Mouse (Mus musculus) intestine, embryonic 16.5 days (tissue): ENCODE measurements around the gene 4930523C07Rik. TPM values are rescaled to one million over a fixed set of nuclear protein-coding genes. Genes with fewer than 3 reads are reported as not detected.

ENCODE experiments used
- ATAC-seq: fragments of 200-750 bp; cut with Nextera tagmentation; 2 replicates; pipeline ENCODE4 v1.8.0; 2017; ENCODE audit warnings: moderate TSS enrichment, moderate library complexity
- H3K27ac ChIP-seq: fragments of 300-500 bp; sonication (generic); 2 replicates; pipeline ENCODE4 v1.5.1; 2014; ENCODE audit warnings: mild to moderate bottlenecking, low read length
- H3K27me3 ChIP-seq: fragments of 300-500 bp; sonication (generic); replicated peaks from 2 replicates; pipeline ENCODE4 v1.6.1; 2014; ENCODE audit warnings: low read length, control low read depth, mixed read lengths; ENCODE audit not compliant: control insufficient read depth, insufficient read depth
- H3K36me3 ChIP-seq: fragments of 300-500 bp; sonication (generic); 2 replicates; pipeline ENCODE4 v1.6.1; 2014; ENCODE audit warnings: low read length, control low read depth; ENCODE audit not compliant: control insufficient read depth, insufficient read depth
- H3K4me1 ChIP-seq: fragments of 300-500 bp; sonication (generic); 2 replicates; pipeline ENCODE4 v1.6.1; 2014; ENCODE audit warnings: low read length, control low read depth, mixed read lengths; ENCODE audit not compliant: control insufficient read depth, insufficient read depth
- H3K4me2 ChIP-seq: fragments of 300-500 bp; sonication (generic); 2 replicates; pipeline ENCODE4 v1.6.1; 2014; ENCODE audit warnings: low read depth, low read length, control low read depth
- H3K4me3 ChIP-seq: fragments of 300-500 bp; sonication (generic); 2 replicates; pipeline ENCODE4 v1.5.1; 2014; ENCODE audit warnings: mild to moderate bottlenecking, low read length
- H3K9ac ChIP-seq: fragments of 300-500 bp; sonication (generic); 2 replicates; pipeline ENCODE4 v1.6.1; 2014; ENCODE audit warnings: low read depth, low read length
- H3K9me3 ChIP-seq: fragments of 300-500 bp; sonication (generic); 2 replicates; pipeline ENCODE4 v1.6.1; 2016; ENCODE audit warnings: low read length, control low read depth; ENCODE audit not compliant: control insufficient read depth
- WGBS: fragments of 180-500 bp; shearing (Covaris S2); extraction: QIAGEN DNeasy Blood & Tissue Kit; methylation state at CpG from one replicate; pipeline ENCODE4 v1.1.7; 2014; 5-methylcytosine and 5-hydroxymethylcytosine counted together
- polyA plus RNA-seq: library from polyadenylated mRNA; unstranded; fragments of >200 nt; fragmentation: Nextera tagmentation; extraction: Ambion mirVana; gene quantifications from 2 replicates; pipeline ENCODE4 v1.2.1, GENCODE M21; 2015

Gene 4930523C07Rik
- polyA plus RNA-seq, 1 experiment from 2014 or later = 10.4 TPM

- Histone ChIP-seq H3K9me3 (no peaks in the 10 kb centered on the region), H3K27me3 (no peaks in the 10 kb centered on the region), H3K4me3 (no peak overlapping the region), H3K27ac (no peak overlapping the region), H3K4me2 (no peak overlapping the region), H3K9ac (no peak overlapping the region), H3K4me1 (no peaks in the 10 kb centered on the region), H3K36me3 (no peaks in the 10 kb centered on the region)
- ATAC-seq = no peak
- WGBS = 87% methylated on average over 5 of the region's 5 CpGs
Observed at GRCm38 (mm10) chr1:160025895-160026255, 18.3 kb upstream of the 4930523C07Rik start.

GRCm38 (mm10) chr1:160027939-160028338 lies 16.2 kb upstream of the 4930523C07Rik start:
- no peaks in the 10 kb centered on the region for H3K36me3 ChIP-seq
- no peak overlapping the region for H3K4me3 ChIP-seq
- no peak overlapping the region for H3K9ac ChIP-seq
- no peaks in the 10 kb centered on the region for H3K4me1 ChIP-seq
- 53% methylated on average over 4 of the region's 4 CpGs for WGBS
- no peak for ATAC-seq
- no peak overlapping the region for H3K4me2 ChIP-seq
- no peak overlapping the region for H3K27ac ChIP-seq
- H3K9me3 ChIP-seq = no peaks in the 10 kb centered on the region
- no peaks in the 10 kb centered on the region for H3K27me3 ChIP-seq

GRCm38 (mm10) chr1:160033948-160034598 lies 10.1 kb upstream of the 4930523C07Rik start:
- H3K9ac ChIP-seq = no peak overlapping the region
- 67% methylated on average over 4 of the region's 4 CpGs for WGBS
- H3K27me3 ChIP-seq = no peaks in the 10 kb centered on the region
- H3K9me3 ChIP-seq = no peaks in the 10 kb centered on the region
- H3K4me3 ChIP-seq = no peak overlapping the region
- no peaks in the 10 kb centered on the region for H3K36me3 ChIP-seq
- H3K4me2 ChIP-seq = no peak overlapping the region
- H3K27ac ChIP-seq = no peak overlapping the region
- 0 out of 2 replicates have a peak, but pooled peaks cover 5% of the 10 kb centered on the region for H3K4me1 ChIP-seq
- ATAC-seq = no peak

- Histone ChIP-seq H3K4me1 (0 out of 2 replicates have a peak, but pooled peaks cover 5% of the 10 kb centered on the region), H3K9ac (no peak overlapping the region), H3K4me3 (no peak overlapping the region), H3K4me2 (no peak overlapping the region), H3K36me3 (no peaks in the 10 kb centered on the region), H3K9me3 (no peaks in the 10 kb centered on the region), H3K27ac (no peak overlapping the region), H3K27me3 (no peaks in the 10 kb centered on the region)
- WGBS = 60% methylated on average over 3 of the region's 3 CpGs
- ATAC-seq = no peak
Observed at GRCm38 (mm10) chr1:160035561-160035960, 8.6 kb upstream of the 4930523C07Rik start.

GRCm38 (mm10) chr1:160036996-160037521 lies 7.1 kb upstream of the 4930523C07Rik start:
- Histone ChIP-seq H3K36me3 (no peaks in the 10 kb centered on the region), H3K4me1 (0 out of 2 replicates have a peak, but pooled peaks cover 5% of the 10 kb centered on the region), H3K27ac (peak overlapping the region; percentile 72), H3K4me2 (no peak overlapping the region), H3K27me3 (no peaks in the 10 kb centered on the region), H3K9me3 (no peaks in the 10 kb centered on the region), H3K9ac (no peak overlapping the region), H3K4me3 (no peak overlapping the region)
- ATAC-seq = peak; percentile 91
- 56% methylated on average over 5 of the region's 5 CpGs for WGBS

- H3K4me1 ChIP-seq = 0 out of 2 replicates have a peak, but pooled peaks cover 5% of the 10 kb centered on the region
- no peak overlapping the region for H3K4me2 ChIP-seq
- H3K27ac ChIP-seq = no peak overlapping the region
- ATAC-seq = no peak
- H3K27me3 ChIP-seq = no peaks in the 10 kb centered on the region
- H3K9me3 ChIP-seq = no peaks in the 10 kb centered on the region
- H3K9ac ChIP-seq = no peak overlapping the region
- no peak overlapping the region for H3K4me3 ChIP-seq
- H3K36me3 ChIP-seq = no peaks in the 10 kb centered on the region
- WGBS = 51% methylated on average over 7 of the region's 7 CpGs
Observed at GRCm38 (mm10) chr1:160039951-160040645, 4.1 kb upstream of the 4930523C07Rik start.

- no peak for ATAC-seq
- Histone ChIP-seq H3K27me3 (no peaks in the 10 kb centered on the region), H3K9me3 (no peaks in the 10 kb centered on the region), H3K27ac (no peak overlapping the region), H3K4me1 (0 out of 2 replicates have a peak, but pooled peaks cover 5% of the 10 kb centered on the region), H3K4me2 (no peak overlapping the region), H3K4me3 (no peak overlapping the region), H3K36me3 (no peaks in the 10 kb centered on the region), H3K9ac (no peak overlapping the region)
- WGBS = 94% methylated on average over 7 of the region's 7 CpGs
Observed at GRCm38 (mm10) chr1:160041264-160041775, 2.9 kb upstream of the 4930523C07Rik start.

- H3K27ac ChIP-seq = no peak overlapping the region
- H3K36me3 ChIP-seq = no peaks in the 10 kb centered on the region
- 89% methylated on average over 7 of the region's 7 CpGs for WGBS
- H3K9me3 ChIP-seq = no peaks in the 10 kb centered on the region
- H3K4me2 ChIP-seq = no peak overlapping the region
- H3K4me3 ChIP-seq = no peak overlapping the region
- no peaks in the 10 kb centered on the region for H3K27me3 ChIP-seq
- H3K4me1 ChIP-seq = 0 out of 2 replicates have a peak, but pooled peaks cover 2% of the 10 kb centered on the region
- no peak overlapping the region for H3K9ac ChIP-seq
- ATAC-seq = no peak
Observed at GRCm38 (mm10) chr1:160042351-160042750, 1.8 kb upstream of the 4930523C07Rik start.

- Histone ChIP-seq H3K4me2 (peak overlapping the region; percentile 79; the same call in 1 of the 2 replicates), H3K9me3 (no peaks in the 10 kb centered on the region), H3K4me1 (no peaks in the 10 kb centered on the region), H3K27ac (no peak overlapping the region), H3K9ac (no peak overlapping the region), H3K4me3 (peak overlapping the region; percentile 59; the same call in 1 of the 2 replicates), H3K36me3 (no peaks in the 10 kb centered on the region), H3K27me3 (no peaks in the 10 kb centered on the region)
- ATAC-seq = peak; percentile 29; the same call in 1 of the 2 replicates
- WGBS = 84% methylated on average over 13 of the region's 13 CpGs
Observed at GRCm38 (mm10) chr1:160043271-160043975, 759 bp upstream of the 4930523C07Rik start.
